Mouse (Mus musculus): ENCODE measurements at regions not wholly inside any gene's neighbourhood (a gene's known extent, or its start where the extent isn't known, plus 50 kb on each side); places are given as distances from the start of the nearest gene placed in this dataset.

- DNase-seq = no peak
- intact Hi-C loops (cut with DNase I) = no loop called here
- H3K4me3 ChIP-seq = no peak overlapping the region
- no peak overlapping the region for H3K27ac ChIP-seq
- no peak for TF ChIP-seq CTCF (IDR thresholded peaks at IDR 0.05)
Observed at GRCm38 (mm10) chr12:5440482-5440881, 65.0 kb upstream of the Klhl29 start.

- no peak for DNase-seq
- intact Hi-C loops (cut with DNase I) = no loop called here
- no peak for TF ChIP-seq CTCF (IDR thresholded peaks at IDR 0.05)
- H3K27ac ChIP-seq = no peak overlapping the region
- H3K4me3 ChIP-seq = no peak overlapping the region
Observed at GRCm38 (mm10) chr12:5435876-5436275, 60.4 kb upstream of the Klhl29 start.

GRCm38 (mm10) chr12:5434060-5434459, 58.6 kb upstream of the Klhl29 start:
- no peak for TF ChIP-seq CTCF (IDR thresholded peaks at IDR 0.05)
- DNase-seq = no peak
- intact Hi-C loops (cut with DNase I) = no loop called here
- no peak overlapping the region for H3K27ac ChIP-seq
- H3K4me3 ChIP-seq = no peak overlapping the region

- Histone ChIP-seq H3K4me3 (no peak overlapping the region), H3K27ac (no peak overlapping the region)
- intact Hi-C loops (cut with DNase I) = no loop called here
- TF ChIP-seq CTCF (IDR thresholded peaks at IDR 0.05) = no peak
- no peak for DNase-seq
Observed at GRCm38 (mm10) chr12:5432688-5433087, 57.2 kb upstream of the Klhl29 start.

- no peak overlapping the region for H3K4me3 ChIP-seq
- no peak overlapping the region for H3K27ac ChIP-seq
- intact Hi-C loops (cut with DNase I) = no loop called here
- no peak for DNase-seq
- TF ChIP-seq CTCF (IDR thresholded peaks at IDR 0.05) = no peak
Observed at GRCm38 (mm10) chr12:5428733-5429132, 53.3 kb upstream of the Klhl29 start.

Data from gastrocnemius, adult 2 months (tissue).